Mouse (Mus musculus) bone marrow, adult 2 months (tissue): Measurements from ENCODE around the gene Fmr1.

Experiments
- CTCF ChIP-seq: fragments of 200-500 bp; IDR thresholded peaks from 2 replicates; pipeline ENCODE4 v1.5.1; 2011; ENCODE audit warnings: low read length, control low read depth; ENCODE audit not compliant: control insufficient read depth, insufficient read depth
- POLR2A ChIP-seq: fragments of 200-500 bp; IDR thresholded peaks from 2 replicates; pipeline ENCODE4 v1.6.1; 2011; ENCODE audit warnings: low read depth, mild to moderate bottlenecking, control low read depth, low read length, borderline replicate concordance; ENCODE audit not compliant: control insufficient read depth

GRCm38 (mm10) chrX:68641603-68642002 lies 36.7 kb upstream of the Fmr1 start:
- no peak for TF ChIP-seq CTCF
- TF ChIP-seq POLR2A = no peak
